Mouse (Mus musculus) stomach, postnatal 0 days (tissue): ENCODE measurements around the gene Grhl1.

Experiments used
- CTCF ChIP-seq: IDR thresholded peaks from 2 replicates; pipeline ENCODE4 v1.5.1; 2016; ENCODE audit warnings: antibody characterized with exemption, low read depth, mild to moderate bottlenecking, moderate library complexity
- EP300 ChIP-seq: optimal IDR thresholded peaks from 2 replicates; pipeline ENCODE3; 2016; ENCODE audit warnings: antibody characterized with exemption

DNA sequence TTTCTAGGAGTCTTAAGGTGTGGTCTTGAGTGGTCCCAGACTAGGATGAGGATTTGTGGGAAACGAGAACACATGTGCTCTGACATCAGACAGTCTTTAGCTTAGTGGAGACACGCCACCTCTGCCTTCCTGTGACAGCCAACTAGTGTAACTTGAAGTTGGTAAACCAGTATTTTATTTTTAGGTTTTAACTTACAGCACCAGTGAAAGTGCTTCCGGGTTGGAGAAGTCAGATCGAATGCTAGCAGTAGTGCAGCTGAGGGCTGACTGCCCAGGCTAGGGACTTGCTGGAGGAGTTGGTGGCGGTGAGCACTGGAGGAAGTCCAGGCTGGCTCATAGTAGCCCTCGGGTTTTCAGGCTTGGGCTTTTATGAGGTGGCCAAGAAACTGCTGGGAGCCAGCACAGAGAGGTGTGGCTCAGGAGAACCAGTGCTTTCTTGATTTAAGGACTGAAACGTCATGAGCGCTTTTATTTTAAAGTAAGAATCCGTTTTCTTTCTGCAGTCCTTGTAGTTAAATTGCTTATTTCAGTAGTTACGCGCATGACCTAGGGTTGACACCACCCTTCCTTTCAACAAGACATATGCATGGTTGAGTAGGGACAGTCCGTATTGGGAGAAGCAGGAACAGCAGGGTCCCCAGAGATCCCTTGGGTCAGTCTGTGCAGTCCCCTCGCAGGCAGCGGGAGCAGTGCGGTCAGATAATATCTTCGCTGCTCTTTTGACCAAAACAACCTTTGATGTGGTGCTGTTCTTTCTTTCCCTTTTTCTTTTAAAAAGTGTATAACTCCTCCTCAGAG, 82.2 kb downstream of the Grhl1 start:
- no peak for TF ChIP-seq CTCF
- TF ChIP-seq EP300, result no peak
